Mouse (Mus musculus) limb, embryonic 11.5 days (tissue): ENCODE measurements around the gene Fam240b. TPM values are rescaled to one million over a fixed set of nuclear protein-coding genes. Genes with fewer than 3 reads are reported as not detected.

Experiments used
- ATAC-seq: fragments of 200-750 bp; cut with Nextera tagmentation; 2 replicates; pipeline ENCODE4 v1.8.0; 2017; ENCODE audit warnings: low read depth; ENCODE audit not compliant: insufficient number of reproducible peaks, low FRiP score, low TSS enrichment
- DNase-seq: peaks from one replicate; pipeline ENCODE4 v3.0.0-alpha.2; 2015; ENCODE audit warnings: low spot score
- H3K27ac ChIP-seq: fragments of 300-500 bp; sonication (generic); replicated peaks from 2 replicates; pipeline ENCODE4 v1.5.1; 2014; ENCODE audit warnings: low read depth, mild to moderate bottlenecking, low read length
- H3K27me3 ChIP-seq: fragments of 300-500 bp; sonication (generic); 2 replicates; pipeline ENCODE4 v1.6.1; 2014; ENCODE audit warnings: mild to moderate bottlenecking, low read length, mixed read lengths; ENCODE audit not compliant: control insufficient read depth, insufficient read depth
- H3K36me3 ChIP-seq: fragments of 300-500 bp; sonication (generic); 2 replicates; pipeline ENCODE4 v1.6.1; 2014; ENCODE audit warnings: mild to moderate bottlenecking, low read length, moderate library complexity, mixed read lengths; ENCODE audit not compliant: control insufficient read depth, insufficient read depth
- H3K4me1 ChIP-seq: fragments of 300-500 bp; sonication (generic); 2 replicates; pipeline ENCODE4 v1.6.1; 2014; ENCODE audit warnings: low read length, mixed read lengths; ENCODE audit not compliant: control insufficient read depth, insufficient read depth
- H3K4me2 ChIP-seq: fragments of 300-500 bp; sonication (generic); 2 replicates; pipeline ENCODE4 v1.6.1; 2014; ENCODE audit warnings: low read depth, mild to moderate bottlenecking, moderate library complexity; ENCODE audit not compliant: severe bottlenecking
- H3K4me3 ChIP-seq: fragments of 300-500 bp; sonication (generic); 2 replicates; pipeline ENCODE4 v1.5.1; 2014; ENCODE audit warnings: low read depth, low read length
- H3K9ac ChIP-seq: fragments of 300-500 bp; sonication (generic); 2 replicates; pipeline ENCODE4 v1.6.1; 2014; ENCODE audit warnings: mild to moderate bottlenecking, low read length
- H3K9me3 ChIP-seq: fragments of 300-500 bp; sonication (generic); 2 replicates; pipeline ENCODE4 v1.6.1; 2016; ENCODE audit warnings: low read length; ENCODE audit not compliant: control insufficient read depth
- WGBS: fragments of 180-500 bp; shearing (Covaris S2); extraction: QIAGEN DNeasy Blood & Tissue Kit; methylation state at CpG from one replicate; pipeline ENCODE4 v1.1.7; 2014; 5-methylcytosine and 5-hydroxymethylcytosine counted together
- polyA plus RNA-seq: library from polyadenylated mRNA; unstranded; fragments of >200 nt; fragmentation: Nextera tagmentation; extraction: Ambion mirVana; gene quantifications from 2 replicates; pipeline ENCODE4 v1.2.1, GENCODE M21; 2014

Fam240b gene
- polyA plus RNA-seq, 1 experiment from 2014 or later = not detected

DNA sequence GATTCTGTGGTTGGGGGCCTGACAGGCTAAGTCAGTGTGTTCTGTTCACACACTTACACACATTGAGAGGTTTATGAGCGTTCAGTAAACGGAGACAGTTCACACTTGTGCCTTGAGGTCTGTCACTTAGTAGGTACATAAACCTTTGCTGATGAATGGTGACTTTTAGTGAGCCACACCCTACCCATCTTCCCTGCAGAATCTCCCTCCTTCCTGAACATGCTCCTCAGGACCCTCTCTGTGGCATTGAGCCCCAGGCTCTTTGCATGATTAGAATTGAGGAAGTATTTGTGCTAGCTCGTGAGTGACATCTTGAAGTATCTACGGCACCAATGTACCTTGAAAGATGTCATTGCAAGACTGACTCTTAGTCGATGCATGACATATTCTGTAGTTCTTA, 48.9 kb downstream of the Fam240b start:
- no peak overlapping the region for H3K27ac ChIP-seq
- no peak overlapping the region for H3K9ac ChIP-seq
- no peaks in the 10 kb centered on the region for H3K4me1 ChIP-seq
- H3K36me3 ChIP-seq = no peaks in the 10 kb centered on the region
- H3K9me3 ChIP-seq = no peaks in the 10 kb centered on the region
- H3K4me2 ChIP-seq = no peak overlapping the region
- DNase-seq (no peak), ATAC-seq (no peak)
- 89% methylated on average over 5 of the region's 5 CpGs for WGBS
- H3K4me3 ChIP-seq = no peak overlapping the region
- H3K27me3 ChIP-seq = no peaks in the 10 kb centered on the region

DNA sequence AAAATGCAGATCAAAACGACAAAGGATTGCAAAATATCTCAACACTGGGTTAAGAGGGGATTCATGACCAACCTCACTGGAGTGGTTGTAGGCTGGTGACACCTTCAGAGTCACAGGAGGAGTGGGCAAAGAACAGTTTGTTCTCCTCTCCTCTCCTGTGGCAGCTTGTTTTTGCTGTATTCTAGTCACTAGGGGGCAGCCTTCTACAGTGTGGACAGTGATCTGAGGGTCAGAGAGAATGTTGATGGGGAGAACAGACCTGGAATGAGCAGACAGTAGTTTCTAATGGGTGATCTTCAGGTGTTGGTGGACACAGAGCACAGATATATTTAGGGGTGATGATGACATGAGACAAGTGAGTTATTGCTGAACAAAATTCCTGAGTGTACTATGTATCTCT, 49.6 kb downstream of the Fam240b start:
- Histone ChIP-seq H3K4me2 (no peak overlapping the region), H3K4me1 (no peaks in the 10 kb centered on the region), H3K27ac (no peak overlapping the region), H3K27me3 (no peaks in the 10 kb centered on the region), H3K36me3 (no peaks in the 10 kb centered on the region), H3K4me3 (no peak overlapping the region), H3K9ac (no peak overlapping the region), H3K9me3 (no peaks in the 10 kb centered on the region)
- DNase-seq (peak; percentile 48), ATAC-seq (0 out of 2 replicates have a peak, but pooled peaks have one; percentile 35)
- whole genome bisulfite sequencing = 0% methylated on average over 1 of the region's 1 CpGs

DNA sequence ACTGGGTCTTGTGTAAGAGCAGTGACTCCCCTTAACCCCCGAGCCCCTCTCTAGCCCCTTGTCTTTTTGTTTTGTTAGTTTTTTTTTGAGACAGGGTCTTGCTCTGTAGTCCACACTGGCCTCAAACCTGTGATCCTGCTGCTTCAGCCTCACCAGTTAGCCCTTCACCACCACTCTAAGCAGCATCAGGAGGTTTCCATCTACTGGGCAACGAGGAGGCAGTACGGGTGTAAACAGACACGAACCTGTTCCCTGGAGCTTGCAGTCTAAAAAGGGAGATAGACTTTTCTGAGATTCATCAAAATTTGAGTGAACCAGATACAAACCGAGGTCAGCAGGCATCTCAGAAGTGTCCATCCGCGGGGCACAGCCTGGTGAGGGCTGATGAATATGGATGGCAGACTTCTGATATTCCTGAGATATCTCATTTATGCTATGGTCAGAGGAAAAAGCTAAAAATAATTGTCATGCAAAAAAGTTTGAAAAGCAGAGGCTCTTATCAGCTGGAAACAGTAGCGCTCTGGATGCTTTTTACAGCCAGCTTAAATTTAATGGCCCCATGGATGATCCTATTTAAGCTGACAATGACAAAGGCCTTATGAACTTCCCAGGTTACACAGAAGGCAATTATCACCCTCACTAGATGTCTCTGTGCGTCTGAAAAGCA, 52.2 kb downstream of the Fam240b start:
- H3K27ac ChIP-seq = no peak overlapping the region

DNA sequence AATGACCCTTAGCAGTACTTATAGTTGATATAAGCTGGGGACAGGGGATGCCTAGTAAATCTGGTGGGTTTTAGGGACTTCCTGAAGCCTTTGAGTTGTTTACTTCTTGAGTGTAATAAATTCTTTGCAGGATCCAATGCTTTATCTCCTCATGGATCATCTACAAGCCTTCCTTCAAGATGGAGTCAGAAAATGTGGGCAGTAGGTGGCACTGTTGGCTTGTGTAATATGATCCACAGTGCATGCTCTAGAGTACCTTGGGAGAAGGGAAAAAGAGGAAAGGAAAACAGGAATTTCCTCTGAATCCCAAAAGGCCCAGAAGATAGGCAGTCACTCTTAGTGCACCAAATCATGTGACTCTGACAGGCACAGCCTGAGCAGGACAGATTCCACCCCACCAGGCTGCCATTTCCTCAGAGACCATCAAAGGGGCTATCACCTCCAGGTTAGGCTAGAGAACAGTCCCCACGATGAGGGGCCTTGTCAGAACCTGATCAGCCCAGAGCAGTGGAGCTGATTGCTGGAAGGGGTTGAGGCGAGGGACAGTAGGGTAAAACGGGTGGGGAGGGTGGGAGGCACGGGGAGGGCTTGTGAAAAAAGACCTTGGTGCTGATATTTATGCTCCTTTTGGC, 54.2 kb downstream of the Fam240b start:
- H3K4me2 ChIP-seq = no peak overlapping the region
- ATAC-seq (peak; percentile 63; the same call in 1 of the 2 replicates), DNase-seq (peak; percentile 76)
- no peak overlapping the region for H3K9ac ChIP-seq
- H3K36me3 ChIP-seq = no peaks in the 10 kb centered on the region; the same call in 1 of the 2 replicates
- no peaks in the 10 kb centered on the region for H3K4me1 ChIP-seq
- H3K4me3 ChIP-seq = no peak overlapping the region
- no peaks in the 10 kb centered on the region for H3K27me3 ChIP-seq
- H3K27ac ChIP-seq = no peak overlapping the region
- H3K9me3 ChIP-seq = no peaks in the 10 kb centered on the region
- 50% methylated on average over 4 of the region's 4 CpGs for WGBS

More for the DNA sequence above, 52.2 kb downstream of the Fam240b start:
- H3K27me3 ChIP-seq = no peaks in the 10 kb centered on the region
- DNase-seq (no peak), ATAC-seq (no peak)
- H3K4me3 ChIP-seq = no peak overlapping the region
- H3K36me3 ChIP-seq = no peaks in the 10 kb centered on the region
- H3K4me2 ChIP-seq = no peak overlapping the region
- H3K4me1 ChIP-seq = no peaks in the 10 kb centered on the region
- H3K9me3 ChIP-seq = no peaks in the 10 kb centered on the region
- H3K9ac ChIP-seq = no peak overlapping the region
- WGBS = 71% methylated on average over 9 of the region's 9 CpGs

DNA sequence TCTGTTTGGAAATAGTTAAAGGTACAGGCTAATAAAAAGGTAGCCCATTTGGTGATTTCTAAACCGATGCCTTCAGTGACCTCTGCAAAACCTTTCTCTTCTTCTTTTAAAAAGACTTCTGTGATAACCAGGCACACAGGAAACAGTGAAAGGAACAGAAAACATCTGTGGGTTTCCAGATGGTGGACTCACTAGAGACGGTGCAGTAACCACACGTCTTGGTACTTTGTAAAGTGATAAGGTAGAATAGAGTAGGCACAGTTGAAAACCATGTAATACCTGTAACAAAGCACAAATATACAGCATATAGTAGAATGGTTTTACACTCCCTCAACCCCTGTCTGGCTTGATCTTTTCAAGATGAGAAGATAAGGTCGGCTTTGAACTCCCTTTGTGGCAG, 57.0 kb downstream of the Fam240b start:
- ATAC-seq = no peak
- WGBS = 77% methylated on average over 4 of the region's 4 CpGs

DNA sequence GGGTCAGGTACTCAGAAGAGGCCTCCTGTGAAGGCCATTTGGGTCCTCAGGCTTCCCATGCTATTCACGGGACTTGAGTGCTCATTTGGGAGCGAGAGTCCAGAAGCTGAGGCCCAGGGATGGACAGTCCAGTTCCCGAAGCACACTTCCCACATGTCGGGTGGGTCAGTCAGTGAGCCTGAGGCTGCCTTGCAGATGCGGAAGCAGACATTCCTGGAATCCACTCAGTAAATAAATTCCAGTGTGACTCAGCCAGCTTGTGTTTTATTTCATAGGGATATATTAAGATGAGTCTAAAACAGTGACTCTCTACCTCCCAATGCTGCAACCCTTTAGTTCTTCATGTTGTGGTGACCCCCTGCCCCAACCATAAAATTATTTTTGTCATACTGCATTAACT, 58.1 kb downstream of the Fam240b start:
- WGBS = 85% methylated on average over 5 of the region's 5 CpGs

More for the DNA sequence above, 57.0 kb downstream of the Fam240b start:
- no peak for DNase-seq
- H3K9me3 ChIP-seq = no peaks in the 10 kb centered on the region
- H3K4me1 ChIP-seq = no peaks in the 10 kb centered on the region
- H3K4me3 ChIP-seq = no peak overlapping the region
- no peak overlapping the region for H3K4me2 ChIP-seq
- H3K27ac ChIP-seq = no peak overlapping the region
- H3K9ac ChIP-seq = no peak overlapping the region
- H3K27me3 ChIP-seq = no peaks in the 10 kb centered on the region
- no peaks in the 10 kb centered on the region; the same call in 1 of the 2 replicates for H3K36me3 ChIP-seq

DNA sequence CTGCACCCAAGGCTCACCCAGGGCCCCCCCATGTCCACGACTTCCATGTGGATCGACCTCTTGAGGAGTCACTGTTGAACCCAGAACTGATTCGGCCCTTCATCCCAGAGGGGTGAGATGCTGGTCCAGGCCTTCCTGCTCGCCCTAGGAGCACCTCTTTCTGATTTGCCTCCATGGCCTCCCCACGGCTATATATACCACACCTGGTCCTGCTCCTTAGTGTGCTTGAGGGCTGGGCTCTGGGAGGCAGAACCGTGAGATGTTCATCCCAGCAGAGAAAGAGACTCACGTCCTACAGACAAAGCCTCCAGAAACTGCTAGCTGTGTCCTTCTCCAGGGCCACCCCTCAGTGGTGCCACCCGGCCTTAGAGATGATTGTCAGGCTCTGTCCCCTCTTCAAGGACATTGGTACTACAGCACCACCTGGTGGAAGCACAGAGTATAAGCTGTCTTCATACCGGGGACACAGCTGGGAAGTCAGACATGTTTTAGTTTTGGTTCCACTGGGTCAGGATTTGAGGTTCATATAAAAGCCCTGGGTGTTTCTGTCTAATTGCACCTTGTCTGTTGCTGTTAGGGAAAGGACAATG, 58.6 kb downstream of the Fam240b start:
- Histone ChIP-seq H3K4me3 (no peak overlapping the region), H3K4me2 (no peak overlapping the region), H3K27ac (no peak overlapping the region), H3K27me3 (no peaks in the 10 kb centered on the region), H3K9me3 (no peaks in the 10 kb centered on the region), H3K4me1 (no peaks in the 10 kb centered on the region), H3K36me3 (no peaks in the 10 kb centered on the region; the same call in 1 of the 2 replicates), H3K9ac (no peak overlapping the region)
- WGBS = 53% methylated on average over 9 of the region's 9 CpGs
- DNase-seq (peak; percentile 73), ATAC-seq (peak; percentile 12; the same call in 1 of the 2 replicates)

More for the DNA sequence above, 58.1 kb downstream of the Fam240b start:
- H3K4me1 ChIP-seq = no peaks in the 10 kb centered on the region
- no peaks in the 10 kb centered on the region for H3K9me3 ChIP-seq
- H3K27me3 ChIP-seq = no peaks in the 10 kb centered on the region
- no peak overlapping the region for H3K27ac ChIP-seq
- DNase-seq (no peak), ATAC-seq (no peak)
- H3K9ac ChIP-seq = no peak overlapping the region
- H3K36me3 ChIP-seq = no peaks in the 10 kb centered on the region; the same call in 1 of the 2 replicates
- H3K4me3 ChIP-seq = no peak overlapping the region
- H3K4me2 ChIP-seq = no peak overlapping the region

DNA sequence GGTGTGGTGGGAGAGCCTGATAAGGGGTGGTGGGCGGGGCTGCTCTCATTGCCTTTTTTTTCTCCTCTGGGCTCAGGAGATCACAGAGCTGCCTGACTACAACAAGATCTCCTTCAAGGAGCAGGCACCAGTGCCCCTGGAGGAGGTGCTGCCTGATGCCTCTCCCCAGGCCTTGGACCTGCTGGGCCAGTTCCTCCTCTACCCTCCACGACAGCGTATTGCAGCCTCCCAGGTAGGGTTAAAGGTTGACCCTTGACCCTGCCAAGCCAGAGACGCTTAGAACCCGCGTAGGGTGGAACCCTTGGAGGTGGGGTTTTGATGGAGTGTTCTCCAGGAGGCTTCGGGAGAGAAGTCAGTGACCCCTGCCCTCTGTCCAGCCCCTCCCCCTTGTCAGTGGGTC, 59.8 kb downstream of the Fam240b start:
- Histone ChIP-seq H3K36me3 (no peaks in the 10 kb centered on the region; the same call in 1 of the 2 replicates), H3K9me3 (no peaks in the 10 kb centered on the region), H3K4me3 (no peak overlapping the region), H3K9ac (no peak overlapping the region), H3K27ac (no peak overlapping the region), H3K27me3 (no peaks in the 10 kb centered on the region), H3K4me1 (0 out of 2 replicates have a peak, but pooled peaks cover 2% of the 10 kb centered on the region), H3K4me2 (no peak overlapping the region)
- DNase-seq (no peak), ATAC-seq (no peak)
- 69% methylated on average over 7 of the region's 7 CpGs for WGBS
